8 mouse cellular contexts compared by ENCODE assay signal in the genomic region with DNA sequence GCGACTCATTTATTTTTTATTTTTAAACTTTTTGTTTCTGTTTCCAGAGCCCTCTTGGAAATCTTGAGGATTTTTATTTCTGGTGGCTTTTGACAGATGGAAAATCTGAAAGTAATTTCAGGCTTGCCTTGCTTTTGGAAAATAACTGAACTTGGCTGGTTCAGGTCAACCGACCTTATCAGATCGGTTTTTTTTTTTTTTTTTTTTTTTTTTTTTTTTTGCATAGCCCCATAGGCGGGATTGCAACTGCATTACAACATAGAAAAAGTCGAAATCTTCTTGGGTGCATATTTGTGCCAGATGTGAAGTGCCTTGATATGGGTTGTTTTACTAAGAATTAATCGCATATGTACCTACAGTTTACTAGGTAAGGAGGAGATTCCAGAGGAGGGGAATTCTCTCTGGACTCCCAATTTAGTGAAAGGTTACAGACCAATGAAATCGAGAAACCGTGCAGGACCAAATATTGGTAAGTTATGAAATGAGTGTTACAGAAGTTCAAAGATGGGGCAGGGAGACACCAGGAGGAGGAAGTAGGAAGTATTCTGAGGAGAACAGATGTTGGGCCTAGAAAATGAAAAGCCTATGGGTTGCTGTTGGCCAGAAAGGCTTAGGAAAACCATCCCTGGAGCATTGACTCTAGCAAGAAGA. TPM values are rescaled to one million over a fixed set of nuclear protein-coding genes. Genes with fewer than 3 reads are reported as not detected.
A peak's percentile ranks its signal among the peaks of the same experiment; 100 is the strongest.
DNase-seq lines count a peak whose midpoint lies in the region; ATAC-seq and TF ChIP-seq lines count a peak whose summit lies in the region.

No protein-coding gene starts in this region.

- H3K36me3 ChIP-seq in heart, embryonic 14.5 days (ENCODE audit: control insufficient read depth, insufficient read depth, low read length), result peaks cover 19% of the 10 kb centered on the region
- H3K36me3 ChIP-seq in liver, embryonic 16.5 days (ENCODE audit: control insufficient read depth, insufficient read depth), result peaks cover 4% of the 10 kb centered on the region

- H3K4me3 ChIP-seq in left cerebral cortex, adult 2 months, result peak overlapping the region; percentile 85
- H3K4me3 ChIP-seq in bone marrow macrophage, adult 2 months (ENCODE audit: insufficient read depth, low read length), result peak overlapping the region; percentile 68
- peak overlapping the region; percentile 96 to 99 for H3K4me3 ChIP-seq in heart, embryonic 14.5 days (ENCODE audit: control insufficient read depth in 1 of 2, insufficient read depth in 1 of 2, low read depth in 1 of 2, low read length in 2 of 2)
- peak overlapping the region; percentile 94 for H3K4me3 ChIP-seq in liver, embryonic 16.5 days (ENCODE audit: low read depth, low read length)

- peak overlapping the region; percentile 99 for H3K9ac ChIP-seq in heart, embryonic 14.5 days (ENCODE audit: low read length)
- peak overlapping the region; percentile 100 for H3K9ac ChIP-seq in liver, embryonic 16.5 days (ENCODE audit: low read depth, low read length)

- peak overlapping the region; percentile 76 for H3K4me2 ChIP-seq in heart, embryonic 14.5 days (ENCODE audit: low read length)
- H3K4me2 ChIP-seq in liver, embryonic 16.5 days (ENCODE audit: low read depth, low read length), result peak overlapping the region; percentile 86

- TF ChIP-seq CTCF in left cerebral cortex, adult 2 months (IDR thresholded peaks at IDR 0.05), result no peak; the same call in 1 of the 2 replicates
- TF ChIP-seq CTCF in bone marrow macrophage, adult 2 months (IDR thresholded peaks at IDR 0.05; ENCODE audit: low read depth, low read length), result no peak

- H3K27ac ChIP-seq in left cerebral cortex, adult 2 months, result peak overlapping the region; percentile 100
- peak overlapping the region; percentile 88 for H3K27ac ChIP-seq in bone marrow macrophage, adult 2 months (ENCODE audit: insufficient read depth, low read depth, low read length)
- H3K27ac ChIP-seq in heart, embryonic 14.5 days (replicated peaks in 1 of 2; ENCODE audit: control insufficient read depth in 1 of 2, insufficient read depth in 1 of 2, low read depth in 2 of 2, low read length in 2 of 2), result peak overlapping the region; percentile 69 to 99
- H3K27ac ChIP-seq in liver, embryonic 16.5 days (ENCODE audit: low read length), result peak overlapping the region; percentile 99

- intact Hi-C loops in left cerebral cortex, adult 2 months (cut with DNase I), result loop anchor here (1.0 to 5.0 kb wide), 3 partner anchors 39 to 269 kb away; a partner anchor contains a TSS

- ATAC-seq in heart, embryonic 14.5 days (ENCODE audit: insufficient number of reproducible peaks, insufficient read depth, low FRiP score, low read depth), result no peak
- no peak for ATAC-seq in liver, embryonic 16.5 days (ENCODE audit: low read depth)
- no peak for ATAC-seq in megakaryocyte-erythroid progenitor cell, adult 5-6 weeks (replicated peaks; ENCODE audit: low FRiP score, low TSS enrichment, poor library complexity, severe bottlenecking)

- WGBS in heart, embryonic 14.5 days, result 15% methylated on average over 8 of the region's 8 CpGs
- WGBS in liver, embryonic 16.5 days (ENCODE audit: insufficient replicate concordance), result 11% methylated on average over 8 of the region's 8 CpGs

- no peaks in the 10 kb centered on the region for H3K9me3 ChIP-seq in heart, embryonic 14.5 days (ENCODE audit: control insufficient read depth, low read length)
- H3K9me3 ChIP-seq in liver, embryonic 16.5 days (replicated peaks; ENCODE audit: control insufficient read depth, low read length), result no peaks in the 10 kb centered on the region

- DNase-seq in left cerebral cortex, adult 2 months (ENCODE audit: extremely low spot score in 1 of 2, low spot score in 2 of 2), result no peak
- no peak for DNase-seq in left cerebral cortex, adult 9 months (ENCODE audit: low spot score in 2 of 2)
- no peak for DNase-seq in left cerebral cortex, adult 11 months (ENCODE audit: low spot score)
- no peak for DNase-seq in layer of hippocampus, postnatal 14 days (ENCODE audit: low spot score in 2 of 2)

- no peak for TF ChIP-seq POLR2A in bone marrow macrophage, adult 2 months (IDR thresholded peaks at IDR 0.05; ENCODE audit: borderline replicate concordance, low read depth, low read length)

- peaks cover 20% of the 10 kb centered on the region for H3K4me1 ChIP-seq in bone marrow macrophage, adult 2 months (ENCODE audit: control insufficient read depth, insufficient read depth, low read length)
- peaks cover 0 to 13% of the 10 kb centered on the region in 2 experiments; a peak in 2 of 4 replicates for H3K4me1 ChIP-seq in heart, embryonic 14.5 days (ENCODE audit: control insufficient read depth in 2 of 2, insufficient read depth in 2 of 2, low read length in 2 of 2)
- H3K4me1 ChIP-seq in liver, embryonic 16.5 days (ENCODE audit: control insufficient read depth, low read depth, low read length), result peaks cover 16% of the 10 kb centered on the region

- no peaks in the 10 kb centered on the region for H3K27me3 ChIP-seq in heart, embryonic 14.5 days (ENCODE audit: control insufficient read depth, insufficient read depth, low read length)
- no peaks in the 10 kb centered on the region for H3K27me3 ChIP-seq in liver, embryonic 16.5 days (ENCODE audit: control insufficient read depth, insufficient read depth, low read depth, low read length)

RNA-seq across cellular contexts. Expression of a gene that starts 1.7 kb away (rescaled TPM):
- total RNA-seq in left cerebral cortex, adult 2 months (2021), result 10 to 100 TPM; 80.4 to 92.3 TPM
- polyA plus RNA-seq in bone marrow macrophage, adult 2 months (2012; ENCODE audit: insufficient read depth, insufficient read length, missing spikeins), result 85.2 and 88.3 TPM in 2 replicates
- polyA plus RNA-seq in heart, embryonic 14.5 days (2014; fragmentation: Nextera tagmentation; extraction: Ambion mirVana), result 68.6 and 74.3 TPM in 2 replicates
- polyA plus RNA-seq in liver, embryonic 16.5 days (2015; fragmentation: Nextera tagmentation; extraction: Ambion mirVana), result 88.3 and 92.7 TPM in 2 replicates
- total RNA-seq in megakaryocyte-erythroid progenitor cell, adult 5-6 weeks (2014; fragmentation: Nextera tagmentation), result 6.6 and 13.3 TPM in 2 replicates
- 11.1 and 27.8 TPM in 2 replicates for total RNA-seq in megakaryocyte-erythroid progenitor cell, adult 5-6 weeks (2017)
- total RNA-seq in layer of hippocampus, postnatal 14 days (2021), result 10 to 100 TPM; 62.9 to 66.0 TPM
